Mouse (Mus musculus): ENCODE measurements around the gene Rcvrn. TPM values are rescaled to one million over a fixed set of nuclear protein-coding genes. Genes with fewer than 3 reads are reported as not detected.

Rcvrn gene
- polyA plus RNA-seq, 1 experiment: 2.1 TPM

DNA sequence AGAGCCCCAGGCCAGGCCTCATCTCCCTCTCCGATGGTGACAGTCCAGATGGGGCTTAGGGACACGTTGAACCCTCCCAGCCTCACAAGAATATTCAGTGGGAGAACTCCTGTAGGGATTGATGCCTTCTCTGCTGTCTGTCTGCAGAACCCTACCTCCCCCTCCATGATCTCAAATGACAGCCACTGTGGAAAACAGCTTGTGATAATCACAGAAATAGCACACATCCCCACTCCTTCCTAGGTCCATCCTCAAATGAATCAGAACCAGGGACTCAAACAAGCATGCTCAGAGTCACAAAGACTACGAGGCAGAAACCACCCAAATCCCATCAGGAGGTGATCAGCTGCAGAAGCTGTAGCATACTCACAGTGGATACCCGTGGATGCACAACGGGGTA lies 29.0 kb upstream of the Rcvrn start:
- Histone ChIP-seq H3K4me1 (ENCODE audit: control insufficient read depth, insufficient read depth, low read length) (peaks cover 22% of the 10 kb centered on the region), H3K4me3 (ENCODE audit: insufficient read depth, low read length) (no peak overlapping the region), H3K27ac (ENCODE audit: insufficient read depth, low read length) (peak overlapping the region; percentile 95)
- TF ChIP-seq POLR2A (IDR thresholded peaks at IDR 0.05; ENCODE audit: extremely low read depth, insufficient read depth, low read length) (no peak), CTCF (IDR thresholded peaks at IDR 0.05; ENCODE audit: extremely low read depth, insufficient read depth, low read length) (no peak)

GRCm38 (mm10) chr11:67667531-67668332 lies 27.4 kb upstream of the Rcvrn start:
- peak overlapping the region; percentile 61 for H3K27ac ChIP-seq (ENCODE audit: insufficient read depth, low read length)
- H3K4me1 ChIP-seq (ENCODE audit: control insufficient read depth, insufficient read depth, low read length): peaks cover 22% of the 10 kb centered on the region
- TF ChIP-seq POLR2A (IDR thresholded peaks at IDR 0.05; ENCODE audit: extremely low read depth, insufficient read depth, low read length) (peak; percentile 56), CTCF (IDR thresholded peaks at IDR 0.05; ENCODE audit: extremely low read depth, insufficient read depth, low read length) (no peak)
- H3K4me3 ChIP-seq (ENCODE audit: insufficient read depth, low read length): no peak overlapping the region

- H3K4me1 ChIP-seq (ENCODE audit: control insufficient read depth, insufficient read depth, low read length): peaks cover 23% of the 10 kb centered on the region
- H3K4me3 ChIP-seq (ENCODE audit: insufficient read depth, low read length): no peak overlapping the region
- TF ChIP-seq CTCF (IDR thresholded peaks at IDR 0.05; ENCODE audit: extremely low read depth, insufficient read depth, low read length): no peak
- TF ChIP-seq POLR2A (IDR thresholded peaks at IDR 0.05; ENCODE audit: extremely low read depth, insufficient read depth, low read length): no peak
- H3K27ac ChIP-seq (ENCODE audit: insufficient read depth, low read length): no peak overlapping the region
Observed at GRCm38 (mm10) chr11:67668460-67669007, 26.6 kb upstream of the Rcvrn start.

DNA sequence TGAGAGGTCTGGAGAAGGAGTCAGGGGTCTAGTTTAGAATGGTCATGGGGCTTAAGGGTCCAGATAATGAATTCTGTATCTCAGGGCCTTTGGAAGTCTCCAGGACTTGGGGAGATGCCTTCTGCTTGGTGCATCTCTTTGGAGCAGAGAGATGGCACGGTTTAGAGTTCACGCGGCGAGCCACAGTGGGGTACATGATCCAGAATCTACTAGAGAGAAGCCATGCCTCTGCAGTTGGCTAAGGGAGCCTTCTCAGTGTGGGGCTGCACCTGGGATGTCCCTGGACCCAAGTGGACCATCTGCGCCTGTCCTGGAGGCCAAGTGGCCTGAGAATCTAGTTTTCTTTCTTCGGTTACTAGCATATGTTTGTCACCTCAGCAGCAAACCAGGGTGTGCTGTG lies 25.1 kb upstream of the Rcvrn start:
- Histone ChIP-seq H3K4me3 (ENCODE audit: insufficient read depth, low read length) (no peak overlapping the region), H3K27ac (ENCODE audit: insufficient read depth, low read length) (no peak overlapping the region), H3K4me1 (ENCODE audit: control insufficient read depth, insufficient read depth, low read length) (peaks cover 19% of the 10 kb centered on the region)
- TF ChIP-seq POLR2A (IDR thresholded peaks at IDR 0.05; ENCODE audit: extremely low read depth, insufficient read depth, low read length) (no peak), CTCF (IDR thresholded peaks at IDR 0.05; ENCODE audit: extremely low read depth, insufficient read depth, low read length) (no peak)

DNA sequence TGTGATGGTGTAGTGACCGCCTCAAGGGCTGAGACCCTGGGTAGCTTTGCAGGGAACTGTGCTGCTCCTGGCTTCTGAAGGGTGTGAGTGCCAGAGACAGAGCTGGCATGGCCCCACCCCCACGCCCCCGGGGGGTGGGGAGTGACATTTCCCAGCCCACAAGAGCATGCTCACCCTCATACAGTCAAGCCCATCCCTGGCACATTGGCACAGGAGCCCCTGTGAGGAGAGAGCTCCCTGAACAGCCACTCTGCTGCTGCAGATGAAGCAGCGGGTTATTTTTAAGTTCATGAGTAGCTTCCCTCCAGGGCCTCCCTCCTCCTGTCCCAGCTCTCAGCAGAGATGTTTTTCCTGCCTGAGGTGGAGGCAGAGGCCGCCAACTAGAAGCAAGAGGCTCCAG lies 23.0 kb upstream of the Rcvrn start:
- TF ChIP-seq CTCF (IDR thresholded peaks at IDR 0.05; ENCODE audit: extremely low read depth, insufficient read depth, low read length) (no peak), POLR2A (IDR thresholded peaks at IDR 0.05; ENCODE audit: extremely low read depth, insufficient read depth, low read length) (peak; percentile 49; the same call in 1 of the 2 replicates)
- Histone ChIP-seq H3K4me3 (ENCODE audit: insufficient read depth, low read length) (no peak overlapping the region), H3K27ac (ENCODE audit: insufficient read depth, low read length) (peak overlapping the region; percentile 43), H3K4me1 (ENCODE audit: control insufficient read depth, insufficient read depth, low read length) (peaks cover 15% of the 10 kb centered on the region)

GRCm38 (mm10) chr11:67675562-67676540 lies 19.3 kb upstream of the Rcvrn start:
- Histone ChIP-seq H3K27ac (ENCODE audit: insufficient read depth, low read length) (no peak overlapping the region), H3K4me3 (ENCODE audit: insufficient read depth, low read length) (no peak overlapping the region), H3K4me1 (ENCODE audit: control insufficient read depth, insufficient read depth, low read length) (peaks cover 11% of the 10 kb centered on the region)
- TF ChIP-seq POLR2A (IDR thresholded peaks at IDR 0.05; ENCODE audit: extremely low read depth, insufficient read depth, low read length): no peak
- TF ChIP-seq CTCF (IDR thresholded peaks at IDR 0.05; ENCODE audit: extremely low read depth, insufficient read depth, low read length): peak; percentile 82

DNA sequence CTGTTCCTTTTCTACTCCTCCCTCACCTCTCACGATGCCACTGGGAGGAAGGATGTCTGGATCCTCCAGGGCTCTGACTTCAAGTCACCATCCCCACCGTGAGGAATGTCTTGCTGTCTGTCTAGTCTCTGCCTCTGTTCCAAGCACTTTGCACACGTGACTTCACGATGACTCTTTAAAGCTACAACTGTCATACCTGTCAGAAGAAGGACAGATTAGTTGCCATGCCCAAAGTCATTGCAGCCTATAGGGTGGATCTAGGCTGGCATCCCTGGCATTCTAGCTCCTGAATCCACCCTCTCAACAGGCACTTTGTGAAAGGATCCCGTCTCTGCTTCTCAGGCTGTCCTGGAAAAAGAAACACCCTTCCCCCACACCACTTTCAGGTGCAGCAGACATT lies 15.8 kb upstream of the Rcvrn start:
- Histone ChIP-seq H3K27ac (ENCODE audit: insufficient read depth, low read length) (no peak overlapping the region; the same call in 1 of the 2 replicates), H3K4me1 (ENCODE audit: control insufficient read depth, insufficient read depth, low read length) (peaks cover 5% of the 10 kb centered on the region; the same call in 1 of the 2 replicates), H3K4me3 (ENCODE audit: insufficient read depth, low read length) (no peak overlapping the region)
- TF ChIP-seq POLR2A (IDR thresholded peaks at IDR 0.05; ENCODE audit: extremely low read depth, insufficient read depth, low read length): no peak
- no peak for TF ChIP-seq CTCF (IDR thresholded peaks at IDR 0.05; ENCODE audit: extremely low read depth, insufficient read depth, low read length)

DNA sequence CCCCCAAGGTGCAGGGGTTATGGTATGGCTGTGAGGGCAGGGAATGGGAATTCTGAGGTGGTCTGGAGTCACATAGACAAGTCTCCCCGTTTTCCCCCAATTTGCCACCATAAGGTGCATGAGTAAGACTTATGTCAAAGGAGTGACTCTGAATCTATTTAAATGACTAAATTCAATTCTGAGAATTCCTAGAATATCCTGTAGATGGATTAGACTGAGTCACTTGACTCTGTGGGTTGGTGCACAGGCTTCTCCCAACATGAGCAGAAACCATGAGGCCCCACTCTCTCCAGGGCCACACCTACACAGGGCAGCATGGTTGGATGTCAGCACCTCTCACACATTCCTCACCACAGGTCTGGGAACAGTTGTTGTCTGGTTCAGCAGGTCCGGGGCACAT lies 15.2 kb upstream of the Rcvrn start:
- no peak for TF ChIP-seq POLR2A (IDR thresholded peaks at IDR 0.05; ENCODE audit: extremely low read depth, insufficient read depth, low read length)
- no peak for TF ChIP-seq CTCF (IDR thresholded peaks at IDR 0.05; ENCODE audit: extremely low read depth, insufficient read depth, low read length)
- no peak overlapping the region for H3K27ac ChIP-seq (ENCODE audit: insufficient read depth, low read length)
- peaks cover 6% of the 10 kb centered on the region for H3K4me1 ChIP-seq (ENCODE audit: control insufficient read depth, insufficient read depth, low read length)
- H3K4me3 ChIP-seq (ENCODE audit: insufficient read depth, low read length): no peak overlapping the region

GRCm38 (mm10) chr11:67681871-67682270 lies 13.3 kb upstream of the Rcvrn start:
- TF ChIP-seq CTCF (IDR thresholded peaks at IDR 0.05; ENCODE audit: extremely low read depth, insufficient read depth, low read length) (no peak), POLR2A (IDR thresholded peaks at IDR 0.05; ENCODE audit: extremely low read depth, insufficient read depth, low read length) (no peak)
- no peak overlapping the region for H3K27ac ChIP-seq (ENCODE audit: insufficient read depth, low read length)
- no peak overlapping the region for H3K4me3 ChIP-seq (ENCODE audit: insufficient read depth, low read length)
- peaks cover 8% of the 10 kb centered on the region for H3K4me1 ChIP-seq (ENCODE audit: control insufficient read depth, insufficient read depth, low read length)

Measured in cortical plate, adult 2 months (tissue).